Mouse (Mus musculus): Measurements from ENCODE around the gene Xxylt1.

The Xxylt1 gene

GRCm38 (mm10) chr16:30956141-30956540, 125.1 kb downstream of the Xxylt1 start:
- DNase-seq (ENCODE audit: low spot score in 2 of 2) = no peak

DNA sequence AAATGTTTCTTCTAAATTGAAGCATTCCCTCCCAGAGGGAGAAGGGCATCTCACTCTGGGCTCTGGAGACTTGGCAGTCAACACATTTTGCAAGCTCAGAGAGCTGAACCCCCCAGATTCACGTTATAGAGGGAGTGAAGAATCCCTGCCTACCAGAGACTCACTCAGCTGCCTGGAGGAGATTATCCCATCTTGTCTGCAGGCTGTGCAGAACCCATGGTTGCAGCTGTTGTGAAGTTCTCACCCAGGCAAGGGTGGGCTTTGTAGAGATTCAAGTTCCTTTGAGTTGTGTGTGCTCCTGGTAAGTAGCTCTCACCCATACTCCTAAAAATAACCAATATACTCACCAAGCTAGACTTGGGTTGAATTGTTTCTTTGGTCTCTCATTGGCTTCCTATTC, 132.6 kb downstream of the Xxylt1 start:
- no peak for DNase-seq (ENCODE audit: low spot score in 2 of 2)

DNA sequence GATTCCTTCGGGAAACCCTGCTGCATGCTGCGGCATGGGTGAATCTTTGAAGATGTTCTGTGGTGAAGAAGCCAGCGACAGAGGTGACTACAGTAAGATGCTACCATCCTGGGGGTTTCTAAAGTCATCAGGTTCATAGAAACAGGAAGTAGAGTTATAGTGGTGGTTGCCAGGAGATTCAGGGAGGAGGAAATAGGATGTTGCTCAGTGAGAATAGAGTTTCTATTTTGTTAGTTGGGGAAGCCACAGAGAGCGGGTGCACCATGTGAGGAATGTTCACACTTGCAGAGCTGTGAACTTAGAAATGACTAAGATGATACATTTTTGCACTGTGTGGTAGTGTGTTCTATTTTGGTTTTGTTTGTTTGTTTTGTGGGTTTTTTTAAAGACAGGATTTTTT, 133.0 kb downstream of the Xxylt1 start:
- no peak for DNase-seq (ENCODE audit: low spot score in 2 of 2)

GRCm38 (mm10) chr16:30944886-30945285, 136.3 kb downstream of the Xxylt1 start:
- DNase-seq (ENCODE audit: low spot score in 2 of 2) = no peak

DNA sequence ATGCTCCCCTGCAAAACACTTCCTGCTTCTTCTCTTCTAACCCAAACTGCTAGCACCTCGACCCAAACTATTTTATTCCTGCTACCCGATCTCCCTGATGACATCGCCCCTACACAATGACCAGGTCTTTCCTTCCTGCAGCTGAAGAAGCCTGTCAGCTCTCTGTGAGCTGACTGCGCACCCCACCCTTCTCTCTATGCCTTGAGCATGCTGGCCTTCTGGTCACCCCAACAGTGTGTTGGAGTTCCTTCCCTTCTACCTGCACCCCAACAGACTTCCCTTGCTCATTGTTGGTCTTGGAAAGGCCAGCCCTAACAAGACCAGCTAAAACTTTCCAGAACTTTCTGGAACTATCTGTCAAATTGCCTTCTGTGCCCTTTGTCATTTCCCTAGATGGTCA, 137.3 kb downstream of the Xxylt1 start:
- no peak for DNase-seq (ENCODE audit: low spot score in 2 of 2)

DNA sequence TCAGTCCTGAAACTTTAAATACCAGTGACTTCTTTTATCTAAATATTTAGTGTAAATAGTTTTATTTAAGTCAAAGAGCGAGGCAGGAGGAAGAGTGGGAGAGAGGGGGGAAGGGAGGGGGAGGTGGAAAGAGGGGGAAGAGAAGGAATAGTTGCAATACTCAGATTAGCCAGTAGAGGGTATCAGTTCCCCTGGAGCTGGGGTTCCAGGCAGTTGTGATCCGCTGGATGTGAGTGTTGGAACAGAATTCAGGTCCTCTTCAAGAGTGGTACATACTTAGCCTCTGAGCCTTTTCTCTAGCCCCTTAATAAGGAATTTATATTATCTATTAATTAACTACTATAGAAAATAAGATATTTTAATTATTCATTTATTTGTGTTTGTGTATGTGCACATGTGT, 140.5 kb downstream of the Xxylt1 start:
- DNase-seq (ENCODE audit: low spot score in 2 of 2) = no peak

DNA sequence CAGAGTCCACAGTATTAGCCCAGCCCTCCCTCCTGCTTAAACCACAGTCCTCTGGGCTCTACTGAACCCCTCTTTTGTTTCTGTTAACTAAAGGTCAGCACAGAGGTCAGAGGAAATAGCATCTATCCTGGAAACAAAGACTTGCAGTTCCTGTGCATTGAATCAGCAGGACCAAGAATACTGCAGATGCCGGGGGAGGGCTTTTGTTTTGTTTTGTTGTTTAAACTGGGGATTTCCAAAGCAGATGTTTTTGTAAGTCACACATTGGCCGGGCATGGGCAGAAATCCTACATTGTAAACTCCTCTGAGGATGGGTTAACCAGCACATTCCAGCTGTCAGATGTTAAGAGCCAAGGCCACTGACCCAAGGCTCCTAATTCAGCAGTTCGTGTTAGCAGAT, 141.3 kb downstream of the Xxylt1 start:
- no peak for DNase-seq (ENCODE audit: low spot score in 2 of 2)

- no peak for DNase-seq (ENCODE audit: low spot score in 2 of 2)
These were observed 142.0 kb downstream of the Xxylt1 start for GRCm38 (mm10) chr16:30939210-30939609.

DNA sequence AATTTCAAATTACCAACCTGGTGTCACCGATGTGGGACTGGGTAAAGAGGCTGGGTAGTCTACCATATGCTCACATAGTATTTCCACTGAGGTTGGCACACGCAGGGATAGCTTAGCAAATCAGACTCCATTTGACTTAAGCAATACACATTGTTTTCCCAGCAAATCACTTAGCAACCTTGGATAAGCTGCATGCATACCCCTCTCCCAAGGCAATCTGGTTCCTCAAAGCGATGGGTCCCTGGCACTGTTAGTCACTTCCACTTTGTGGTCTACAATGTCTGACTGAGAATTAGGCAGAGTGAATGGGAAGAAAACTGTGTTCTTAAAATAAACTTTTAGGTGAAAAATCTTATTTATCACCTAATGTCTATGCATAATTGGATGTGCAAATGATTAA, 142.6 kb downstream of the Xxylt1 start:
- no peak for DNase-seq (ENCODE audit: low spot score in 2 of 2)

- no peak for DNase-seq (ENCODE audit: low spot score in 2 of 2)
These were observed 143.6 kb downstream of the Xxylt1 start for GRCm38 (mm10) chr16:30937665-30938064.

DNA sequence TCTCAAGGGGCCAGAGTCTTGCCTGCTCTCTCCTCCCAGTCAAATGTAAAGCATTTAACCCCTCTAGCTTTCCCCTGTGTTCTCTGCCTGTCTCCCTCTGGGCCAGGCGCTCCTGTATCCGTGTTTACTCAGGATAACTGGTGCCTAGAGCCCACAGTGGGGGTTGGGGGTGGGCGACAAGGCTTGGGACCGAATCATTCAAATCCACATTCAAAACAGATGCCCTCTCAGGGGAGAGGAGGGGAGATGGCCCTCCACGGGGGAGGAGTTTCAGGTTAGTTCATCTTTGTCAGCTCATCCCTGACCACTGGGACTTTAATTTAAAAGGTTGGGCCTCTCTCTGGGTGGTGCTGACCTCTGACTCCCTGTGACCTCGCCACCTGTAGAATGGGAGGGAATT, 144.8 kb downstream of the Xxylt1 start:
- DNase-seq (ENCODE audit: low spot score in 2 of 2) = no peak

GRCm38 (mm10) chr16:30936012-30936461, 145.2 kb downstream of the Xxylt1 start:
- DNase-seq (ENCODE audit: low spot score in 2 of 2) = no peak

DNA sequence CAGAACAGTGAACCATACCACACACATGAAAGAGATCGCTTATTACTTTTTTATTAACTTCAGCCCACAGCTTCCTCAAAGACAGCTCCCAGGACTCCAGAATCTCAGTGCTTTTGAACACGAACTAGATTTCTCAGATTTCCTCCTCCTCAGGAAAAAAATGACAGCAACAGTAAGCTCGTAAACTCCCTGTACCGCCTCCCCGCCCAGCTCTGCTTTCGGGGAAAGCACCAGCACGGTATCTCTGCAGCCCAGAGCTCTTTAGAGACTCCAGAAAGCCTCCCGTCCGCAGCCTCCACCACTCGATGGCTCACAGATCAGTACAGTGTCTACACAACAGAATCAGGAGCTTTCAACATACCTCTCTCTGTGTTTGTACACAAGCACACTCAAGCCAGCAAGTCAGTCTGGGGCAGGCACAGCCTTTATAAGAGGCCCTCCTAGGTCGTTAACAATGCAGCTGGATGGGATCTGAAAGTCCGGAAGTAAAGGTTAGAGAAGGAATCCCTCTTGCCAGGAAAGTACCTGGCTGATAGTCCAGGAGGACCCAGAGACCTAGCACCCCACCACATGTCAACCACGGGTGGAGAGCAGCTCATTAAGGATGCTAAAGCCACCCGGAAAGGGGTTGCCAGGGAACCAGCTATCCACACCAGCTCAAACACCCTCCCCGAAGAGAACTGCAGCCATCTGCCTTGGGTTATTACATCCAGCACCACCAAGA, 146.1 kb downstream of the Xxylt1 start:
- DNase-seq (ENCODE audit: low spot score in 2 of 2) = no peak

- no peak for DNase-seq (ENCODE audit: low spot score in 2 of 2)
These were observed 146.9 kb downstream of the Xxylt1 start for GRCm38 (mm10) chr16:30934205-30934780.

GRCm38 (mm10) chr16:30933366-30933765, 147.9 kb downstream of the Xxylt1 start:
- no peak for DNase-seq (ENCODE audit: low spot score in 2 of 2)

GRCm38 (mm10) chr16:30932791-30933190, 148.4 kb downstream of the Xxylt1 start:
- no peak for DNase-seq (ENCODE audit: low spot score in 2 of 2)

DNA sequence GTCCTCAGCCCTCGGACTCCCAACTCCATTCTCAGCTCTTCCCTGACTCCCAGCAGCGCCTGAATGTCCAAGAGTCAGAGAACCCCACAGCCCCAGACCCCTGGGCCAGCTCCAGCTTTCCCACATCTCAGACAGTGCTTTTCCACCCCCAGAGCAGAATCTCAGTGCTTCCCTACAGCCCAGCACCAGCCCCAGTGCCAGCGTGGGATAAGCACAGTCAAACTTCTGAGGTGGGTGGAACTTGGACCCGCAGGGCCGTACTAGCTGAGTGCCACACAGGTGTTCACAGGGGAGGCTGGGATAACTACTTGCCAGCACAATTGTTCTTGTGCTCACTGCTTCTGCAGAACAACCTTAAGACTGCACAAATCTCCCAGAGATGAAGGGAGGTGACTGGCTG, 149.0 kb downstream of the Xxylt1 start:
- no peak for DNase-seq (ENCODE audit: low spot score in 2 of 2)

GRCm38 (mm10) chr16:30929165-30929564, 152.1 kb downstream of the Xxylt1 start:
- DNase-seq (ENCODE audit: low spot score in 2 of 2) = no peak

DNA sequence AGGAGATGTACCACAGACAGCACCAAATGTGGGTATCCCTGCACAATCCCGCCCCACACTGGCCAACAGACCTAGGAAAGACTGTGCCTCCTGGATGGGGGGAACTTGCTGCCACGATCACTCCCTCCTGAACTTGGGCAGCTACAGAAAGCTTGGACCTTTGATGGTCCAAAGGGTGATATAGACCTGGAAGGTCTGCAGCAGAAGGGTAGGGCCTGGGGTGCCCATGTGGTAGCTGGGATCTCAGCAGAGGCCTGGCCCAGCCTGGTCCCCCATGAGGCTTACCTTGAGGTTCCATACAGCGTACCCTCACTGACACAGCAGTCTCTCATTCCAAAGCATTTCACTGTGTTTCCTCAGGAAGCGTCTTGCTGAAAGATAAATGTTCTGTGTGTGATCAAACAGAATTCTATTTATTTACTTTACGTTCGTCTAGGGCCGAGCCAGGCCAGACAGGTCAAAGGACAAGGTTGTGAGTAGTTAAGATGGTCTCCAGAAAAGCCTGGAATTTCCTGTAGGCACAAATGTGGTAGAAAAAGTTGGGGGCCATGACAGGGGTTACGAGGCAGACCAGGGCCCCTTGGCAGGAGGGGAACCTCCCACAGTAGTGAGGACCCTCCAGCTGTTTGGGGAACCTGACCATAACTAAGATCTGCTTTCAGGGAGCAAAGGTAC, 153.0 kb downstream of the Xxylt1 start:
- no peak for DNase-seq (ENCODE audit: low spot score in 2 of 2)

DNA sequence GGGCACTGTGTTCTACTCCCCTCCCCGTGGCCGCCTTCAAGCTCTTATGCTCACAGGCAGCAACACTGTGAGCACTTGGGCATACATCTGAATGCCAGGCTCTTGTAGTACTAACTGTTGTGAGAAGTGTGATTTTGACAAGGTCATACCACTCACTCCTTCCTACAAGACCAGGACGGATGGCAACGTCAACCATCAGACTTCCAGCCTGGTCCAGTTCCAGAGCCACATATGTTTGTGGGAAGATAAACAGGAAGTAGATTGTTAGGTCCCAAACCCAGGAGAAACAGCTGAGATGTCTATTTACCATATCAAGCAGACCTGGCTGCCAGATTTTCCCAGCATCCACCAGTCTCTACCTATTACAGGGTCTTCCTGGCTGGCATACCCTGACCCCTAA, 155.7 kb downstream of the Xxylt1 start:
- no peak for DNase-seq (ENCODE audit: low spot score in 2 of 2)

GRCm38 (mm10) chr16:30923899-30924298, 157.3 kb downstream of the Xxylt1 start:
- DNase-seq (ENCODE audit: low spot score in 2 of 2) = no peak

- DNase-seq (ENCODE audit: low spot score in 2 of 2) = no peak
These were observed 158.7 kb downstream of the Xxylt1 start for GRCm38 (mm10) chr16:30922548-30922947.

DNA sequence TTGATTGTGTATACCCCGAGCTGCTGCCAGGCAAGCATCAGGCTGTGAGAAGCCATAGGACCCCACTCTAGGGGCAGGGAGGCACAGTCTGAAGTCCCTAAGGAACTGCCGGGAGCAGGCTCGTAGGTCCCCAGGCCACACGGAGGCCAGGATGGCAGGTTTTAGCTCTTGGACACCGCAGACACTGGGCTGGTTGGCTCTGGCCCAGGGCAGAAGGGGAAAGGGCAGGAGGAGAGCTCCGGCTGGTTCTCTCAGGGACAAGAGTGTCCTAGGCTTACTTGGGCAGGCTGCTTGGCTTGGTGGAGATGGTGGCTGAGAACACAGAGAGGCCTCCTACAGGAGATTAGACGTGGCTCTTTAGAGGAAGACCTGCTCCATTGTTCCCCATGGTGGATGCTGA, 162.4 kb downstream of the Xxylt1 start:
- DNase-seq (ENCODE audit: low spot score in 2 of 2) = no peak
